Mouse (Mus musculus) bone marrow, adult 2 months (tissue): Measurements from ENCODE around the gene Golph3.

Experiments
- CTCF ChIP-seq: fragments of 200-500 bp; IDR thresholded peaks from 2 replicates; pipeline ENCODE4 v1.5.1; 2011; ENCODE audit warnings: low read length, control low read depth; ENCODE audit not compliant: control insufficient read depth, insufficient read depth
- POLR2A ChIP-seq: fragments of 200-500 bp; IDR thresholded peaks from 2 replicates; pipeline ENCODE4 v1.6.1; 2011; ENCODE audit warnings: low read depth, mild to moderate bottlenecking, control low read depth, low read length, borderline replicate concordance; ENCODE audit not compliant: control insufficient read depth

GRCm38 (mm10) chr15:12351470-12351869, 30.2 kb downstream of the Golph3 start:
- no peak for TF ChIP-seq CTCF
- TF ChIP-seq POLR2A: no peak
